Mouse (Mus musculus) layer of hippocampus, adult 9-11 months (tissue): ENCODE measurements around the gene Pecam1.
"Not testable (repeated sequence)": the region's sequence is repeated elsewhere in the genome, so short reads cannot be mapped to it uniquely, and the experiment has no call there.

ENCODE experiments used
- DNase-seq: peaks from one replicate; pipeline ENCODE4 v3.0.0; 2022

Pecam1 gene

DNA sequence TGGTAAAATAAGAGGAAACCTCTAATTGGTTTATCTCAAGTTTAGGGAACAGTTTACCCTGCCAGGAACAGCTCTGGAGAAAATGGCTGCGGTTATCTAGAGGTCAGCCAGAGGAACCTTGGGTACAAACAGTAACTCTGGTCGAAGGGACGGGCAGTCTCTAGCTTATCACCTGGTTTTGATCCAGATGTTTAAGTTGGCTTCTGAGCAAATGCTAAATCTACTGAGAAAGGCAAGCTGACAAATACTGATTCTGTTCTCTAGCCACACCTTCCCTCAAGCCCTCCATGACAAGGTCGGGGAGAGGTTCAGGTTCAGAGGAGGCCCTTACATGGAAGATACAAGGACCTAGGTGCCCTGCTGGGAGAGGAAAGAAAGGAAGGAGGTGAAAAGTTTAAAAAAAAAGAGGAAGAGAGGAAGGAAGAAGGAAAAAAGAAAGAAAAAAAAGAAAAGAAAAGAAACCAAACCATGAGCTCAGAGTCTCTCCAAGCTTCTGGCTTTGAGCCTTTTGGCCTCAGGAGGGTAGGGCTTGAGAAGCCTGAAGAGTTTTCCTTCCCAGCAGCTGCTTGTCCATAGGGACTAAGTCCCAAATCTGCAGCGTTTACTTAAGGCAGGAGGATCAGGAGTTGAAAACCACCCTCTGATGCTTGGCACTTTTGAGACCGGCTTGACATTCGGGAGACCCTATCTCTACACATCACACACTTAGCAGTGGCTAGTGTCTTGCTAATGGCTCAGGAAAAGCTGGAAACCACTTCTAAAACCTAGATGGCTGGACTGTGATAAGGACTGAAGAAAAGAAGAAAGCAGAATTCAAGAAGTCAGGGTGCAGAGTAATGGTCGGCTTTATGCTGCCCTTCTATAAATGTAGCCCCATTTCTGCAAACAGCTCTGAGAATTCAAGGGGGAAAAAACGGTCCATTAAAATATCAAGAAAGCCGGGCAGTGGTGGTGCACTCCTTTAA is 21.7 kb downstream of the Pecam1 start:
- no peak for DNase-seq

DNA sequence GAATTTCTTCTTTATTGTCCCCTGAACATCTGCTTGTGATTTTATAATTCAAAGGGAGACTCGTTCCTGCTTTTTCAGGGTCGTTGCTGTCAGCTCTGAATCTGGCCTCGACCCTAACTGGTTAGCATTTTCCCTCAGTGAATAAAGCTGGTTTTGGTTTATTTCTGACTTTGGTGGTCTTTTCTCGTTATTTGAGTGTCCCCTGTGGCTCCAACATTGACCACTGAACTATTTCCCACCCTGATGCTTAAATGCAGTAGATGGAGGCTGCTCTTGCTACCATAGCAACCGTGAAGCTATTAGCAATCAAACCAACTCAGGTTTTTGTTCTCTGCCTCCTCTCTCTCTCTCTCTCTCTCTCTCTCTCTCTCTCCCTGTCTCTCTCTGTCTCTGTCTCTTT is 22.5 kb downstream of the Pecam1 start:
- DNase-seq, result no peak

DNA sequence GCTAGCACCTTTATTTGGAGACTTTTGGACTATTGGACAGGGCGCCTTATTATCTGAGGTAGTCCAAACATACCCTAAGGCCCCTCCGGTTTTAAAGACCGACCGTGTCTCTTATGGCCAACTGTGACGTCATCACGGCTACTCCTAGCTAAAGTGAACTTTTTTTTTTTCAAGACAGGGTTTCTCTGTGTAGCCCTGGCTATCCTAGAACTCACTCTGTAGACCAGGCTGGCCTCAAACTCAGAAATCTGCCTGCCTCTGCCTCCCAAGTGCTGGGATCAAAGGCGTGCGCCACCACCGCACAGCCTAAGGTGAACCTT is 25.6 kb downstream of the Pecam1 start:
- DNase-seq, result not testable (repeated sequence)

DNA sequence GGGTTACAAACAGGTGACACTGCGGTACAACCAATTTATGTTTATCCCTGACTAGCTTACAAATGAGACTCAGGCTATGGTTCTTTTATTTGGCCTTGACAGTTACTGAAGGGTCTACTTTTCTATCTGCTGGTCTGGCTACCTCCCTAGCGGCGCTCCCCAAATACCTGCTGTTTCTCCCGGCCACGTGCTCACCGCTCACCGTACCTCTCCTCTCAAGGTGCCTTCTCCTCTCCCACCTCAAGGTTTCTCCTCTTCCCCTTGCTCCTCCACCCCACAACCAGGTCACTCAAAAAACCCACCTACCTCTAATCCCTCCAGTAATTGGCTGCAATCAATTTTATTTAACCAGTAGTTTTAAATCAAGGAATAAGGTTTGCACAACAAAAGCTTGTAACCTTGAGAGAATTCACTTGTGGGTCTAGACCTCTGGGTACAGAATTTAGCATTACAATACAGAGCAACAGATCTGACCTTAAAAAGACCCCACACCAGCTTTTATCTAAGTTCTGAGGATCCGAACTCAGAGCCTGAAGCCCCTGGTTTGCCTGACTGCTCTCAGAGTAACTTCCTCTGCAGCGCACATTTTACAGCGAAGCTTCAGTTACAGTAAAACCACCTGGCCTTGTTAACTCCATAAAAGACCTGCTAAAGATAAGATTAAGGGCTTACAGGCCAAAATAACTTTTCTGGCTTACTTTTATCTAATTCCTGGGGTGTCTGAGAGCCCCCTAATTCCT is 26.1 kb downstream of the Pecam1 start:
- no peak for DNase-seq

DNA sequence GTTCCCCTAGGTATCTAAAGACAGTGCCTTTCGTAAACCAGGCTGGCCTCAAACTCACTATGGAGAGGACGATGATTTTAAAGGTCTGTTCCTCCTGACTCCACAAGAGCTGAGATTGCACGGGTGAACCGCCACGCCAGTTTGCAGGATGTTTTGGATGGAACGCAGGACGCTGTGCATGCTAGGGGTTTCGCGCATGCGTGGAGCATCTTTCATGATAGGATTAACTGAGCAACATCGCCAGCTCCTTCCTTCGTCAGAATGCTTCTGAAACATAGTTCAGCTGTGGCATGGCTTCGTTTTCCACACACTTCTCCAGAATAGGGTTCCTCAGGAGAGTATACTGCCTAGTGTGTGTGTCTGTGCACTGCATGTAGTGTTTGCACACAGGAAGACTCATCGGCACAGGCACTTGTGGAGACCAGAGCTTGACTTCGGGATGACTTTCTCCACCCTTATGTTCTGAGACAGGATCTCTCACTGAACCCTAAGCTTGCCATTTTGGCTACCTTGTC is 26.8 kb downstream of the Pecam1 start:
- no peak for DNase-seq

DNA sequence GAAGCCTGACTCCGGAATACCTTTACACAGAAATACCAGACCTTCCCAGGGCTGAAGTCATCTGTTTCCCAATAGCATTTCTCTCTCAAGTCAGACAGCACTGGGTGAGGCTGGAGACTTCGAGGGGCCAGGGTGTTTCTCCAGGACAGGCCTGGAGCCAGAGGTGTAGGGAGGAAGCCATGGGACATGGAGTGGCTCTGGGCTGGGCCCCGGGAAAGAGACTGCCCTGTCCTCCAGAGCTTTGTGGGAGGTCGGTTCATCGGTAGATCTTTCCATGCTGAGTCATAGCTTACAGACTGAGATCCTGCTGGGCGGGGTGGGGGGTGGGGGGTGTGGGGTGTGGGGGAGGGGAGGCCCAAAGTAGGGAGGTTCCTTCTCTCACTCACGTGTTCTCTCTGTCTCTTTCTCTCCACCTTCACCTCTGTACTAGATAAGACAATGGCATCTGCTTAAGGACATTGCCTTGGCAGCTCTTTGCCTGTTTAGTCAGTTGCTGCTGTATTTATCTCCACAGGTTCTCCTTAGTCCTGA is 27.5 kb downstream of the Pecam1 start:
- no peak for DNase-seq

DNA sequence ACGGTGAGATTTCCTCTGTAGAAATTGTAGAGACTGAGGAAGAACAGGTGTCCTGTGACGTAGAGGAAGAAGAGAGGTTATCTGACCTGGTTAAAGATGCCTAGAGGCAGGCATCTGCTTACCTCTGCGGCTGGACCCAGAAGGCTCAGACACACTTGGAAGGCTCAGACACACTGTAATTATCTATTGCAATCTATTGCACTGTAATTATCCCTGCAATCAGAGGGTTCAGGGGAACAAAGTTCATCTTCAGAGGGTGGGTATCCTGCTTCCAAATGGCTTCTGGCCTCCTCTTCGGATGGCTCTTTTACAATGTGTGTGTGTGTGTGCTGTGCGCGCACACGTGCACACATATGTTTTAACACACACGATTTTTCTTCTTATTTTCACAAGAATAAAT is 30.0 kb downstream of the Pecam1 start:
- DNase-seq, result no peak

DNA sequence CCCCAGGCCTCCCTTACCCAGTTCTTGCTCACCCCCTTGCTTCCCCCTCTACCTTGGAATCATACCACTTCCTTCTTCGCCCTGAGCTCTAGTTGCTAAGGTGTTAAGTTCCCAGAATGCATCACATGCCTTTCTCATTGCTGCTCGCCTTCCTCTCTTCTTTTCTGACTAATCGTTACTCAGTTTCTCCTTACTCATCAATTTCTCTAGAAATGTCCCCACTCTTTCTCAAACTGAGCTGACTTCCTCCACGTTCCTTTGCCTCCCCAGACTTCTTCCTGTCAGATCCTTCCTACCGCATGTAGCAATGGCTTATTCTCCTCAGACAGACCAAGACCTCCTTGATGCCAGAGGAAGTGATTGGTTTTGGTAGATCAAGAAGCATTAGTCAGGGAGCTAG is 33.9 kb downstream of the Pecam1 start:
- no peak for DNase-seq

DNA sequence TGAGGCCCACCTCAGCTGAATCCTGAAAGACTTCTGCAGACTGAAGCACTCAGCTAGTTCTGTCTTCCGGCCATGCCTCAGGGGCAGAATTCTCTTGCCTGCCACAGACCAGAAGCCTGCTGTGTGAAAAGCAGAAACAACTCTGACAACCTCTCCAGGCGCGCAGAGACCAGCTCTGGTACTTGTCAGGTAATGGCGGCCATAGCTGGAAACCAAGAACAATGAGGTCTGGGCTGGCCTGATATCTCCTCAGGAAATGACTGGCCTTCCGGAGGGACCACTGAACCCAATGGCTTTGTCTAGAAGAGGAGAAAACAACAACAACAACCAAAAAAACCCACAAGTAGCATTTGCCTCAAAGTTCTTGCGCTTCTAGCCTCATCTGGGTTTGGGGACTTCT is 35.4 kb downstream of the Pecam1 start:
- DNase-seq, result no peak

DNA sequence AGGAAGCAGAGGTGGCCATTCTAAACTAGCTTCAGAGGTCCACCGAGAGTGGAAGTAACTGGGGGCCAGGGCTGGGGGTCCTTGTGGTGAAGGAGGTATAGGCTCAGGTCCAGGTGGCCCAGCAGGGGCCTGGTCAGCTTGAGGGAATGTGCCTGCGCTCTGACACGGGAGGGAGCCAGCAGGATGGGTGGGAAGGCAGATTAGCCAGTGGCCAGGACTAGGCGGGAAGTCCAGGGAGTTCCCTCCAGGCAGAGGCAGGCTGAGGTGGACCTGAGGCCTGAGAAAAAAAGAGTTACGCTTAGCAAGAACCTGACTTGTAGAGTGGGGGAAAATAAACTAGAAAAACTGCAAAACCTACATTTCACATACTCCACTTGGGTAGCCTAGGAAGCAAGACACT is 39.6 kb downstream of the Pecam1 start:
- DNase-seq, result no peak

DNA sequence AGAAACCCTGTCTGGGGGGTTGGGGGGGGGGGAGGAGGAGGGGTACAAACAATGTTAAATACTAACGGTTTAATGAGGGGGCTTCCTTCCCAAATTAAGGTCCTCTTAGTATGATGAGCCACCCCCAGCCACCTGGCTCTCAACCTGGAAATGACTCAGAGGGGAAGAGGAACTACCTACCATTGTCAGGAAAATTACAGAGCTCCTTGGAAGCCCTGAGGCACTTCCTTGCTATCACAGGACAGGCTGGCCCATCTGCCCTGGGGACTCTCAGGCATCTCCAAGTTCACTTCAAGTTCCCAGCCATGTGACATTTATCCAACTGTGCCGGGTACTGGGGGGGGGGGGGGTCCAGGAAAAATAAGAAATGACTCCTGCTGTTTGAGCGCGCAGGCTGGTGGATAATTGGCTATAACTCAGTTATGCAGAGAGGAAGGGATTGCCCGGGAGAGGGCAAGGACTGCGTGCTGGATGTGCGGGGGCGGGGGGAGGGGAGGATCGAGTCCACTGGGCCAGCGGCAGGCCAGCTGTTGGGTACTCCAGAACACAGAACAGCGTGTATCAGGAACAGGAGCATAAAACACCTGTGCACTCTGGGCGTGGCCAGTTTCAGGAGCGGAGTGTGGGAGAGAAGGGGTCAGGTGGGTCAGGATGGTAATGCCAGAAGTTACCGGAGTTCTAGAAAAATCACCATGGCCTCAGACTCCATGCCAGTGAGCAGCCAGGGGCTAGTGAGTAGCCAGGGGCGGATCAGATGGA is 41.0 kb downstream of the Pecam1 start:
- DNase-seq, result no peak

DNA sequence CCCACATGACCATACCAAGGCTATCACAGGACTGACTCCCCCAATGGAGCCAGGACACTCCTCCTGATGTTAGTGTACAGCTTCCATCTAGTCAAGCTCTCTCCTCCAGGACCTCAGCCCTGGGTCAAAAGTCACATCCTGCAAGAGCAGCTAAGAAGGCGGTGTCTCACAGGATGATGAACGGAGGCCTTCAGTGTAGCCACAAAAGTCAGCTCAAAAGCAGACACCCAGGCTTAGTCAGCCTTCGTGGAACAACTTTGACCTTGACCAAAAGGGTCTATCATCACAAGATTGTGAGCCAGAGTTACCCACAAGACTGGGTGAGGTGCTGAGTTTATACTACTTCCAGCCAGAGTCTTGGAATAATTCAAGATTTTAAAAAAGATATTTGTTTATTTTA is 42.6 kb downstream of the Pecam1 start:
- no peak for DNase-seq

DNA sequence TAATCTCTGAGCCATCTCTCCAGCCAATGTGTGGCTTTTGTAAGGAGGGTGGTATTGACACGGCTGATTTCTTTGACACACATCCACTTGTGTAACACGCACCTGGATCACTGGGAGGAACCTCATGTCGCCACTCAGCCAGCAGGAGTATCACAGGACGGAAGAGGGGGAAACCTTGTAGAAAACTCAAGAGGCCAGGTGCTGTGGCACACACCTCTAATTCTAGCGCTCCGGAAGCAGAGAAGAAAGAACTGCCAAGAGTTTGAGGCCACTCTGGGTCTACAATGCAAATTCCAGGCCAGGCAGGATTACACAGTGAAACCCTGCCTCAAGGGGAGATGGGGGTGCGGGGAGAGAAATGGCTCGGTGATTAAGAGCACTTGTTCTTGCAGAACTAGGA is 43.3 kb downstream of the Pecam1 start:
- DNase-seq, result no peak

DNA sequence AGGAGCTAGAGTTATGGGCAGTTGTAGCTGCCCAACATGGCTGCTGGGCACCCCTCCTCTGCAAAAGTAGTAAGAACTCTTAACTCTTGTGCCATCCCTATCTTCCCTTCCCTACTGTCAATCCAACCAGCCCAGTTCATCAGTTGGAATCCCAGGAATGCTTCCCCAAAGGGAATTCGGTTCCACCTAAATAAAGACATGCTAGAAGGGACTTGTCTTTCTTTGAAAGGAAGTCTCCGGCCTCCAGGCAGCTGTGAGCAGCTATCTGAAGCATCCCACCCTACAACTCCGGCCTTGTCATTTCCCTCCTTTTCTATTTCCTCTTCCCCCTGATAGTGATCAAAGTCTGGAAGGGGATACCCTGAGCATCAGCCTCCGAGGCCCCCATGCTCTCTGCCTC is 44.2 kb downstream of the Pecam1 start:
- DNase-seq, result no peak

DNA sequence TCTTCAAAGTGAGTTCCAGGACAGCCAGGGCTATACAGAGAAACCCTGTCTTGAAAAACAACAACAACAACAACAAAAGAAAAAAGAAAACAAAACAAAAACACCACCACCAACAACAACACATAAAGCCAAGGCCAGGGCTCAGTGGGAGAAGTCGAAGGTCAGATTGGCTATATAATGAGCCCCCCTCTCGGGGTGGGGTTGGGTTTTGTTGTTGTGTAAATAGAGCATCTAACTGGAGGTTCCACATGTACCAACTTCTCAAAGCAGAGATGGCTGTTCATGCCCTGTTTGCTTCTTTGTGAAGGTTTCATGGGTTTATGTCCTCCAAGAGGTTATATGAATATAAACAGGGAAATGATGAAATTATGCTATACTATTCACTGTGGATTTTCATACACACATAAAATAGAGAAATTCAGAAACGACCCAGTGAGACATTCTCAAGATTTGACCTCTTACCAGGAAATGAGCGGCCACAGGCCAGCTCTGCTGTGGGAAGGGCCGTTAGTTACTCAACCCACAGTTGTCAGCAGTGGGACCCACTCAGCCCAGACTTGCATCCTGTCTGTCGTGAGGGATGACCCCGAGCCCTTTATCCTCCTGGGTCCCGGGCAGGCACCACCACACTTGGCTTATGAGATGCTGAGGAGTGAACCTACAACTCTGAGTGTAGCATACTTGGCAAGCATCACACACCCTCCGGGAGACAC is 45.9 kb downstream of the Pecam1 start:
- no peak for DNase-seq

DNA sequence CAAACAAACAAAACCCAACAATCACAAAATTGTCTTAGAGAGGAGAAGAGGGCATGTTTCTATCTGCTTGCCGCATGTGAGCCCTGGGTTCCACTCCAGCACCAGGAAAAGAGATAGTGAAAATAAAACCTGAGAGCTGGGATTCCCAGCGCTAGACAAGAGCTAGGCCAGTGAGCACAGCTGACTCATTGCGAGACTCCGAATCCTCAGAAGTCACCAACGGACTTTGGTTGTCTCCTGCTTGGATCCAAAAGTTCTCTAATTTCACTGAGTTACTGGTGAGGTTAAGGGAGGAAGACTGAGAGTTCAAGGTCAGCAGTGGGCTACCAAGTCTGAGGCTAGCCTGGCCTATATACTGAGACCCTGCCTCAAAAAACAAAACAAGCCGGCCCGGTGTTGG is 46.5 kb downstream of the Pecam1 start:
- DNase-seq, result no peak

DNA sequence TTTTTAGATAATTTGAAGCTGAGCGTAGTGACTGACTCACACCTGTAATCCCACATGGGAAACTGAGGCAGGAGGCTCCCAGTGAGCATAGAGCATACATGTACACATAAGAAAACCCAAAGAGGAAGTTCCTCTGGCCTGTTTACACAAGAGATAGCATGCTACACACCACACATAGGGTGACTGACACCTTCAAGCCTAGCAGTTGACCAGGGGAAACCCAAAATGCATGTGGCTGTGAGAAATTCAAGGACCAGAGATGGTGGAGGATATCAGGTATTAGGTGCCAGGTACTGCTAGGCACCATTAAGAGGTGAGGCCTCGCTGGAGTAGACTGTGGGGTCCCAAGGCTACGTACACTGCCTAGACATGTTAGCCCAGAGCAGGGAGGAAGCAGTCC is 47.8 kb downstream of the Pecam1 start:
- no peak for DNase-seq

DNA sequence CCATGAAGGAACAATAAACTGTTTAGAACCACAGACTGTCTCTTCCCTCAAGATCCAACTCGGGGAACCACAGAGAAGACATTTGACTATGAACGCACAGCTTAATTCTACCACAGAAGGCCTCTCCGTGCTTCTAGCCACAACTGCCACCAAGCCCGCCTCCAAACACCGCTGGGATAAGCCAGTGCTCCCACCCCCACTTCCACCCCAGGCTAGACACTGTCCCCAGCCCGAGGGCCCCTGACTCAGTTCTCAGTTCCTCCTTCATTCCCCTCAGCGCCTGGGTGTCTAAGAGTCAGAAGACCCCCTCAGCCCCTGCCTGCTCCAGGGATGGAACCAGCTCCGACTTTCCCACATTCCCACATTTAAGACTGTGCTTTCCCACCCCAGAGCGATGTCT is 48.8 kb downstream of the Pecam1 start:
- no peak for DNase-seq

DNA sequence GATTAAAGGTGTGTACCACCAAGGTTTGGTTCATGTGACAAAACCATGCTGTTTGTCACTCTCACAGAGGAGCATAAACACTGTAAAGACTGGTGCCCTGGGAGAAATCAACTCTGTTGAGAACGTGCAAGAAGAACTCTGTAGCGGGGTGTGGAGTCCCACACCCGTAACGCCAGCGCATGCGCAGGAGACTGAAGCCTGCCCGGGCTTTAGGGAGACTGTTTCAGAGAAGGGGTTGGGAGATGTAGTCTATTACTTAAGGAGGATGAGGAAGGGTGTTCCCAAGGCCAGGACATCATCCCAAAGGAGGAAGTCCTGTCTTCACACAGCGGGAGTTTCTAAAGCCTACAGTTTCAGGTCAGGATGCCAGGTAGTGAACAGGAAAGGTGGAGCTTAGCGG is 51.3 kb downstream of the Pecam1 start:
- DNase-seq, result no peak

DNA sequence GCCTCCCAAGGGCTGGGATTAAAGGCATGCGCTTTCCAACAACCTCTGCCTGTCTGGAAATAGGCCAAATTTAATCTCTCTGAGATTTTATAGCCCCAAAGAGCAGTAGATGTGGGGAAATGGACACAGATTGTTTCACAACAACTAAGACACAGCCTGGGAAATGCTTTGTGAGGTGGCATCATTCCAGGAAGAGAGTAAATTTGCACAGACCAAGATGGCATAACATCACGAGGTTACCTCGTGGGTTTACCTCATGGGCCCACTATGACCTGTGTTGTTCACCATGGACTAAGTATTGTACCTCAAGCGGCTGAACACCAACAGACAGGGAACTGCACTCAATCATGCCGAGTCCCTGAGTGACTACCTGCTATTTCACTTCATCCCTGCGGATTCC is 52.1 kb downstream of the Pecam1 start:
- no peak for DNase-seq

DNA sequence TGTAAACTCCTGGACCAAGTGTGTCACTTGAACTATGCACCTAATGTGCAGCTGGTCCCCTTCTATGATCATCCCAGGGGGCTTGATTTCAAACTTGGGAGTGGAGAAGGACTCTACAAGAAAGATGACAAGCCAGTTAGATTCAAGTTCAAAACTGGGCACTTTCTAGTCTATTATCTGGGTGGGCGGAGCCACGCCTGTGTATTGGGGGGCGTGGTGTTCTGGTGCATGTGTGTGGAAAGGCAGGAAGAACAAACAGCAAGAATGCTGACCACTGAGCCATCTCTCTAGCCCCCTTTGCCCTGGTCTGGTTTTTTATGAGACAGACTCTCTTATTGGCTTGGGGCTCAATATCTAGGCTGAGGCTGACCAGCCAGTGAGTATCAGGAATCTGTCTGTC is 54.5 kb downstream of the Pecam1 start:
- no peak for DNase-seq

DNA sequence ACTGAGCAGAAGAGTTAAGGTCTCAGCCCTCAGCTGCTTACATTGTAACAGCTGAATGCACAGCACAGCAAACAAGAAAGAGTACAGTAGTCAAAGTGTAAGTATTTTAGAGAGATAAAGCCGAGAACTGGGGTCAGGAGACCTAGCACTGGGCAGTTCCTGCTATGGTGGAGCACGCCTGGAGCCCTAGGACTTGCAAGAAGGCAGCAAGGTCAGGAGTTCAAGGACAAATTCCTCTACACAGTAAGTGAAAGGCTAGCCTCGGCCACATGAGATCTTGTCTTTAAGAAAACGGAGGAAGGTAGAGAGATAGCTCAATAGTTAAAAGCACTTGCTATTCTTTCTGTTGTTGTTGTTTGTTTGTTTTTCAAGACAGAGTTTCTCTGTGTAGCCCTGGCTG is 57.5 kb downstream of the Pecam1 start:
- no peak for DNase-seq

DNA sequence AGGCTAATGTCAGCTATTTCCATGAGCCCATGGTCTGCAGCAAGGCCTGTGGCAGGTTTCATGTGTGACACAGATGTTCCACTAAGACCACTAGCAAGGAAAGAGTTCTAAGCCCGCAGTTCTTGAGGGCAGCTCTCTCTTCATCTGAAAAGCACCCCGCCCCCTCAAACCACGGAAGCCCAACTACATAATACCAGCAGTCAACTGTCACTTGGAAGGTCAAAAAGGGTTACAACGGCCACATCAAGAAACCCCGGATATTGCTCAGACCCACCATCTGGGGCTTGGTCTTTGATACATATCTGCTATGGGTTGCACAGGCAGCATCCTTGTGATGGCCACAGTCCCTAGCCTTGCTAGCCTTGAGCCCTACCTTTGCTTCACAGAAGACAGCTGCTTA is 62.1 kb downstream of the Pecam1 start:
- no peak for DNase-seq
